Mouse (Mus musculus) layer of hippocampus, adult 6 months (tissue): ENCODE measurements around the gene Gm3646. TPM values are rescaled to one million over a fixed set of nuclear protein-coding genes. Genes with fewer than 3 reads are reported as not detected.

Experiments
- long read RNA-seq, 2 experiments: library from polyadenylated mRNA; unstranded; transcript quantifications; one replicate each; pipeline ENCODE4 v2.0.0; 2019 to 2020
- polyA plus RNA-seq: library from polyadenylated mRNA; unstranded; fragments of <200 nt; fragmentation: Nextera tagmentation; gene quantifications from 2 replicates; pipeline ENCODE4 v1.2.3, GENCODE M21; 2021

The Gm3646 gene
- not detected in 2 replicates for polyA plus RNA-seq
- long read RNA-seq, experiment 1, result 0 reads
- long read RNA-seq, experiment 2, result 0 reads

DNA sequence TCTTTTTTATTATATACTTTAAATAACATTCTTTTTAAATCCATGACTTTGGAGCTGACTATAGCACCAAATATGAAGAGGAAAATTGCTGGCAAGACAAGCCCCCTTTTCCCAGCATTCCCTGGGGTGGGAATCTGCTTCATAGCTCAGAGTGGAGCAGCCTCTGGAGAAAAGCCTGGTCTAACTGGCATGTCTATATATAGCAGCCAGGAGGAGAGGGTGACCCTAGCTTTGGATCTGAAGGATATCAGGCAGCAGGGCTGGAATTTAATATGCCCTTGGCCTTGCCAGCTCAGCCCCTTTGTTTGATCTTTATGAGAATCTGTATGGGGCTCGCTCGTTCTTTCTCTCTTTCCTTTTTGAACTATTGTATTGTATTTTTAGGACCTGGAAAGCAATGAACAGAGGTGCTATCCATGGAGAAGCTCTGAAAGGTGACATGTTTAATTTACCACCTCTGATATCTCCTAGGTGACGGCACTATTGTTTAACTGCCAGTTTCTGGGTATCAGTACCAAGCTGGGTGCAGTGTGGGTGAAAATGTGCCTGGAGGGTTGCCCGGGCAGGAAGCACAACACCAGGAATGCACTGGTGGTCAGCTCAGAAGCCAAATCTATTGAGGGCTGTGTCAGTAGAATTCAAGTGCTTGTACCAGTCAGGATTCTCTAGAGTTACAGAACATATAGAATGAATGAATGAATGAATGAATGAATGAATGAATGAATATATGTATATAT lies at the start of gene Gm3646:
Gm3646 (minus strand) TSS at position 90 of the 737 bp plus-strand sequence.

Other genes with a start within 250 kb of the Gm3646 start
- gene Rnf149, start 227.9 kb downstream of the Gm3646 start, polyA plus RNA-seq, result 7.6 and 8.2 TPM in 2 replicates
- gene Creg2, start 153.9 kb downstream of the Gm3646 start, polyA plus RNA-seq, result 27.5 and 28.4 TPM in 2 replicates
- 0.15 and 0.46 TPM in 2 replicates for gene Rfx8, start 84.3 kb downstream of the Gm3646 start, polyA plus RNA-seq
- 2.7 TPM in 2 replicates for gene Map4k4, start 95.6 kb upstream of the Gm3646 start, polyA plus RNA-seq